Mouse (Mus musculus): ENCODE measurements around the gene Mvp. TPM values are rescaled to one million over a fixed set of nuclear protein-coding genes. Genes with fewer than 3 reads are reported as not detected.

The Mvp gene
- total and polyA plus RNA-seq, 2 experiments from 2014 or later: 3.3 to 6.9 TPM

DNA sequence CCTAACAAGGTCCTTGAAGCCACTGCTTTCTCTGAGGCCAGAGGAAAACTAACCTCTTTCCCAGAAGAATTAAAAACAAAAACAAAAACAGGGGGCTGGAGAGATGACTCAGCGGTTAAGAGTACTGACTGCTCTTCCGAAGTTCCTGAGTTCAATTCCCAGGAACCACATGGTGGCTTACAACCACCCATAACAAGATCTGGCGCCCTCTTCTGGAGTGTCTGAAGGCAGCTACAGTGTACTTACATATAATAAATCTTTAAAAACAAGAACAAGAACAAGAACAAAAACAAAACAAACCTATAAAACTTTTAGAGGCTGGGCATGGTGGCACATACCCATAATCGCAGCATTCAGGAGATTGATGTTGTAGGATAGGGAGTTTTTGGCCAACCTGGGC lies 18.0 kb downstream of the Mvp start:
- Histone ChIP-seq H3K36me3 (ENCODE audit: insufficient read depth) (no peaks in the 10 kb centered on the region), H3K4me2 (ENCODE audit: low read depth) (no peak overlapping the region), H3K4me3 (ENCODE audit: low read depth, low read length) (no peak overlapping the region), H3K9ac (no peak overlapping the region), H3K4me1 (ENCODE audit: insufficient read depth) (no peaks in the 10 kb centered on the region), H3K9me3 (ENCODE audit: low read length) (no peaks in the 10 kb centered on the region), H3K27me3 (ENCODE audit: insufficient read depth, low read length) (no peaks in the 10 kb centered on the region), H3K27ac (ENCODE audit: low read depth, low read length) (no peak overlapping the region)
- ATAC-seq (no peak), DNase-seq (no peak)
- no peak for TF ChIP-seq CTCF (IDR thresholded peaks at IDR 0.05; ENCODE audit: low read depth)
- 80% methylated on average over 4 of the region's 4 CpGs for WGBS

DNA sequence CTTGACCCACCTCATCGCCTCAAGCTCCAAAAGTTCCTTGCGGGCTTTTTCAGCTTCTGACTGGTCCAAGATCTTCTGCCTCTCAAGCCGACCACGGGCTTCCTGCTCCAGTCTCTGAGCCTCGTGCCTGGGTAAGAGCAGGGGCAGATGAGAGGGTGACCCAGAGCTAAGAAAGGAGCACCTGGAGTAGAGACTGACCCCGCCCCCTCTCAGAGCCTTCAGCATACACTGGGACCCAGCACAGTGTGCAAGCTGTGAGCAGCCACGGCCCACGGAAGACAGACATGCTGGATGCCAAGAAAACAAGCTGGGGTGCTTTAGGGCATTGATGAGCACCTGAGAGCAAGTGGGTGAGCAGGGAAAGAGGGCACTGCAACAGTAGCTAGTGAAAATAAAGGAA lies 25.6 kb downstream of the Mvp start:
- no peaks in the 10 kb centered on the region for H3K27me3 ChIP-seq (ENCODE audit: insufficient read depth, low read length)
- no peak for TF ChIP-seq CTCF (IDR thresholded peaks at IDR 0.05; ENCODE audit: low read depth)

DNA sequence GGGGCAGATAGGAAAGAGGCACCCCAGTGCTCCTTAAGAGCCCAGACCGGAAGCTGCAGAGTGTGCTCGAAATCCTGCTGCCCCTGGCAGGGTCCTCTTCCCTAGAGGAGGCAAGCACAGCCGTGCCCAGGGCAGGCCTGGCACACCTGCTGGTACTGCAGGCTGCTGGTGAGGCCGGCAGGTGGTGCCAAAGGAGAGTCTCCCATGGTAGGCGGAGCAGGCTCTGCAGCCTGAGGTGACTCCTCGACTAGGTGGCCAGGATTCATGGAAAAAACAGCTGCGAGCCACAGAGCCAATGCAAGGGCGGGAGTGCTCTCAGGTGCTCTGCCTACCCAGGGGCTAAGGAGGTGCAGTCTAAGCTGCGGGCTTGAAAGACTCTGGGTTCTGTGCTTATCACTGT lies 28.1 kb downstream of the Mvp start:
- 0 out of 2 replicates have a peak, but pooled peaks cover 4% of the 10 kb centered on the region for H3K4me1 ChIP-seq (ENCODE audit: insufficient read depth)
- H3K9me3 ChIP-seq (ENCODE audit: low read length): no peaks in the 10 kb centered on the region
- H3K27me3 ChIP-seq (ENCODE audit: insufficient read depth, low read length): no peaks in the 10 kb centered on the region
- DNase-seq (peak; percentile 56), ATAC-seq (peak; percentile 64)
- peaks cover 8% of the 10 kb centered on the region for H3K36me3 ChIP-seq (ENCODE audit: insufficient read depth)
- H3K27ac ChIP-seq (ENCODE audit: low read depth, low read length): no peak overlapping the region
- no peak overlapping the region for H3K9ac ChIP-seq
- 43% methylated on average over 9 of the region's 9 CpGs for WGBS
- peak; percentile 62 for TF ChIP-seq CTCF (IDR thresholded peaks at IDR 0.05; ENCODE audit: low read depth)
- H3K4me3 ChIP-seq (ENCODE audit: low read depth, low read length): no peak overlapping the region
- H3K4me2 ChIP-seq (ENCODE audit: low read depth): no peak overlapping the region

More for the DNA sequence above, 25.6 kb downstream of the Mvp start:
- Histone ChIP-seq H3K27ac (ENCODE audit: low read depth, low read length) (no peak overlapping the region), H3K4me3 (ENCODE audit: low read depth, low read length) (no peak overlapping the region), H3K9me3 (ENCODE audit: low read length) (no peaks in the 10 kb centered on the region), H3K9ac (no peak overlapping the region), H3K4me1 (ENCODE audit: insufficient read depth) (0 out of 2 replicates have a peak, but pooled peaks cover 4% of the 10 kb centered on the region), H3K36me3 (ENCODE audit: insufficient read depth) (no peaks in the 10 kb centered on the region), H3K4me2 (ENCODE audit: low read depth) (no peak overlapping the region)
- 75% methylated on average over 8 of the region's 8 CpGs for WGBS
- ATAC-seq (no peak), DNase-seq (no peak)

- Histone ChIP-seq H3K9me3 (ENCODE audit: low read length) (no peaks in the 10 kb centered on the region), H3K36me3 (ENCODE audit: insufficient read depth) (peaks cover 17% of the 10 kb centered on the region), H3K4me1 (ENCODE audit: insufficient read depth) (0 out of 2 replicates have a peak, but pooled peaks cover 4% of the 10 kb centered on the region), H3K4me2 (ENCODE audit: low read depth) (no peak overlapping the region), H3K27me3 (ENCODE audit: insufficient read depth, low read length) (no peaks in the 10 kb centered on the region), H3K27ac (ENCODE audit: low read depth, low read length) (no peak overlapping the region), H3K4me3 (ENCODE audit: low read depth, low read length) (no peak overlapping the region), H3K9ac (no peak overlapping the region)
- WGBS: 58% methylated on average over 10 of the region's 10 CpGs
- TF ChIP-seq CTCF (IDR thresholded peaks at IDR 0.05; ENCODE audit: low read depth): no peak
- ATAC-seq (no peak), DNase-seq (no peak)
These were observed 29.6 kb downstream of the Mvp start for GRCm38 (mm10) chr7:126984667-126985444.

- Histone ChIP-seq H3K4me2 (ENCODE audit: low read depth) (no peak overlapping the region), H3K4me3 (ENCODE audit: low read depth, low read length) (no peak overlapping the region), H3K27ac (ENCODE audit: low read depth, low read length) (no peak overlapping the region), H3K9ac (no peak overlapping the region), H3K27me3 (ENCODE audit: insufficient read depth, low read length) (no peaks in the 10 kb centered on the region), H3K36me3 (ENCODE audit: insufficient read depth) (peaks cover 34% of the 10 kb centered on the region), H3K9me3 (ENCODE audit: low read length) (no peaks in the 10 kb centered on the region), H3K4me1 (ENCODE audit: insufficient read depth) (0 out of 2 replicates have a peak, but pooled peaks cover 4% of the 10 kb centered on the region)
- WGBS: 76% methylated on average over 7 of the region's 7 CpGs
- no peak for TF ChIP-seq CTCF (IDR thresholded peaks at IDR 0.05; ENCODE audit: low read depth)
- ATAC-seq (no peak), DNase-seq (no peak)
These were observed 31.3 kb downstream of the Mvp start for GRCm38 (mm10) chr7:126983113-126983512.

DNA sequence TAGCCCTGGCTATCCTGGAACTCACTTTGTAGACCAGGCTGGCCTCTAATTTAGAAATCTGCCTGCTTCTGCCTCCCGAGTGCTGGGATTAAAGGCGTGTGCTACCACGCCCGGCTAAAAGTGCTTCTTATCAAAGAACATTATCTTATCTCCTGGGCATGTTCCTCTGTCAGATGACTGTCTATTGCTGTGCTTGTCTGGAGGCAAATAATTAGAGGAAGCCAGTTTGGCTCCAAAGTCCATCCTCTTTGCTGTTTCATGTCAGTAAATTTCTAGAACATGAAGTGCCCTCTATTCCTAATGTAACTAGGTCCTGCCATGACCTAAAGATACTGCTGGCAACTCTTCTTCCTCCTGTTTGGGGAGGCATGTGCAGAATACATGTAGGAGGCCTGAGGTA lies 32.4 kb downstream of the Mvp start:
- Histone ChIP-seq H3K9ac (no peak overlapping the region), H3K4me1 (ENCODE audit: insufficient read depth) (0 out of 2 replicates have a peak, but pooled peaks cover 7% of the 10 kb centered on the region), H3K36me3 (ENCODE audit: insufficient read depth) (peaks cover 36% of the 10 kb centered on the region), H3K9me3 (ENCODE audit: low read length) (no peaks in the 10 kb centered on the region), H3K4me2 (ENCODE audit: low read depth) (no peak overlapping the region), H3K4me3 (ENCODE audit: low read depth, low read length) (no peak overlapping the region), H3K27ac (ENCODE audit: low read depth, low read length) (no peak overlapping the region), H3K27me3 (ENCODE audit: insufficient read depth, low read length) (no peaks in the 10 kb centered on the region)
- WGBS: 96% methylated on average over 4 of the region's 4 CpGs
- DNase-seq: no peak
- no peak for TF ChIP-seq CTCF (IDR thresholded peaks at IDR 0.05; ENCODE audit: low read depth)
- no peak for ATAC-seq

DNA sequence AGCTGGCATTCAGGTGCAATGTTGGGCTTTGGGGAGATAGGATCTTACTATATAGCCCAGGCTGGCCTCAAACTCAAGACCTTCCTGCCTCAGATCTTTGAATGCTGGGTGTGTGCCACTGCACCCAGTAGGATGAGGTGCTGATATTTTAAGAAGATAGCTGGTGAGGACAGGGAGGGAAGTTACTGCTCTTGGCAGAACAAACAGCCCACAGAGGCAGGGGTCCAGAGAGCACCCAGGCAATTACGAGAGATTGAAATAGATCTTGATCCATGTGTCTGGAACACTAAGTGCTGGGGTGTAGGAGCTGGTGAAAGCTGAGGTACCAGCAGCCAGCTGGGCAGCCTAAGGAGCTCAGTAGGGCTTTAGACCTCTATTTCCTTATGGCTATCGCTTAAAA lies 32.8 kb downstream of the Mvp start:
- 93% methylated on average over 2 of the region's 2 CpGs for WGBS
- H3K27me3 ChIP-seq (ENCODE audit: insufficient read depth, low read length): no peaks in the 10 kb centered on the region
- no peak overlapping the region for H3K9ac ChIP-seq
- H3K9me3 ChIP-seq (ENCODE audit: low read length): no peaks in the 10 kb centered on the region
- no peak for TF ChIP-seq CTCF (IDR thresholded peaks at IDR 0.05; ENCODE audit: low read depth)
- peaks cover 36% of the 10 kb centered on the region for H3K36me3 ChIP-seq (ENCODE audit: insufficient read depth)
- no peak for DNase-seq
- 0 out of 2 replicates have a peak, but pooled peaks cover 7% of the 10 kb centered on the region for H3K4me1 ChIP-seq (ENCODE audit: insufficient read depth)
- no peak overlapping the region for H3K4me2 ChIP-seq (ENCODE audit: low read depth)
- ATAC-seq: no peak
- no peak overlapping the region for H3K4me3 ChIP-seq (ENCODE audit: low read depth, low read length)
- H3K27ac ChIP-seq (ENCODE audit: low read depth, low read length): no peak overlapping the region

Measured in forebrain, postnatal 0 days (tissue).